Mouse (Mus musculus) heart, postnatal 4 days (tissue): Measurements from ENCODE around the gene 4930579G24Rik. TPM values are rescaled to one million over a fixed set of nuclear protein-coding genes. Genes with fewer than 3 reads are reported as not detected.

Experiments
- total RNA-seq, 2 experiments: library from RNA; stranded (reverse); gene quantifications; 2 replicates each; pipeline ENCODE4 v1.2.3; 2021

Gene 4930579G24Rik
- total RNA-seq, 2 experiments from 2014 or later = 11.9 to 14.9 TPM

Other genes starting within 250 kb of the 4930579G24Rik start
- 10 to 100 TPM; 17.8 to 19.4 TPM for gene Fnip2, start 61.3 kb upstream of the 4930579G24Rik start, total RNA-seq
- gene Ppid, start 37.7 kb upstream of the 4930579G24Rik start, total RNA-seq = 10 to 100 TPM; 40.1 to 48.0 TPM
- 100 to 1,000 TPM; 385 to 407 TPM for gene Etfdh, start 421 bp downstream of the 4930579G24Rik start, total RNA-seq
- 10 to 100 TPM in 1 of 2 experiments, 1 to 10 TPM in 1; 9.3 to 13.3 TPM for gene Rxfp1, start 108.8 kb downstream of the 4930579G24Rik start, total RNA-seq
- gene Tmem144, start 223.7 kb downstream of the 4930579G24Rik start, total RNA-seq = 10 to 100 TPM; 10.4 to 10.6 TPM